Mouse (Mus musculus): ENCODE data around the gene Olfr600.

DNA sequence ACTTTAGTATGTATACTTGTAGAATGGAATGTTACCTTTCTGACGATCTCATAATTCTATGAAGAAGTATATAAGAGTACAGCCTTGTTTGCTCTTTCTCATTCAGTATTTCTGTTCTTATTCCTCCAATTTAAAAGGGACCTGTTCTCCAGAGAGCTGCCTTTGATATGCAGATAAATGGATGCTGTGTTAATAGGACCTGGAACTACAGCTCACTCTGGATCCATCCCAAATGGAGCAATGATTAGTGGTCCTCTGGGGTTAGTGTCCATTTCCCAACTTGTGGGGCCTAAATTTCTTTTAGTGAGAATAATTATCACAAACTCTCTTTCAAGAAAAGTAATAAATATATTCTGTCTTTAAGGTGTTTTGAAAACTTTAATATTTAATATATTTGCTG lies 13.1 kb upstream of the Olfr600 start, which contains the start of gene Olfr601:
- TF ChIP-seq POLR2A (IDR thresholded peaks at IDR 0.05; ENCODE audit: control insufficient read depth, low read depth, low read length) (no peak), CTCF (IDR thresholded peaks at IDR 0.05; ENCODE audit: control insufficient read depth, insufficient read depth, insufficient replicate concordance, low read depth, low read length) (no peak)

All from testis, adult 2 months (tissue).